Mouse (Mus musculus) olfactory bulb, adult 2 months (tissue): ENCODE measurements around the gene Syn3.

Source experiments
- CTCF ChIP-seq: fragments of 200-500 bp; IDR thresholded peaks from 2 replicates; pipeline ENCODE4 v1.5.1; 2012; ENCODE audit warnings: low read depth, mild to moderate bottlenecking, low read length, moderate library complexity; ENCODE audit not compliant: insufficient read depth
- POLR2A ChIP-seq: fragments of 200-500 bp; IDR thresholded peaks from 2 replicates; pipeline ENCODE4 v1.6.1; 2012; ENCODE audit warnings: mild to moderate bottlenecking, low read depth, low read length, moderate library complexity; ENCODE audit not compliant: insufficient read depth

DNA sequence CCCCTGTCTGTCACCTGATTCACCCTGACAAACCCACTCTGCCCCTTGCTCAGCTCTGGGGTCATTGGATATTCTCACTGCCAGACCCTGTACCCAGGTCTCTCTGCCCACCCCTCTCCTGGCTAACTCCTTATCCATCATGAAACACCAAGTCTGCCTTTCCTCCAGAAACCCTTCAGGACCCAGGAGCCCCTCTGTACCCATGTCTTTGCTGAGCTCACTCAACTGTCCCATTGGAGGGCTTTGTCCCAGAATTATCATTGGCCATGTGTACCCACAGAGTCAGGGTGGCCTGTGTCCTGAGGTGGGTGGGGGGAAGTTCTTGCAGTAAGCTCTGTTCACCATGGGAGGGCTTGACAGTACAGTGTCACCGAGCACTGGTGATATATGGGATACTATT, 433.0 kb downstream of the Syn3 start:
- TF ChIP-seq CTCF = no peak
- TF ChIP-seq POLR2A = no peak
